In the genomic region with DNA sequence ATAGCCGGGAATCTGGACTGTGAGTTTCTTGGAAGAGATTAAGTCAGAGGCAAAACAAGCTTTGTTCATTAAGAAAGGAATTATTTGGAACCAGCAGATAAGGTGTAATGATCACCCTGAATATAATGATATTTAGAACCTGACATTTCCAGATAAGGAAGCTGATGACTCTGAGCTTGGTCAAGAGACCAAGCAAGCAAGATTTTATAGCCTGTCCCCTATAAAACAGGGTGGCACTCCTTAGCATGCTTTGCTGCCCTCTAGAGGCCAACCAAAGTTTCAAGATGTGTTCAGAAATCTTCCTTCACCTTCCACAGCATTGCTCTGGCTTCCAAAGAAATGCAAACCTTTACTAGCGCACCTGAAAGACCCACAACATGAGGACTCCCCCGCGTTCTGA, we compare ENCODE assay signal across 9 mouse cellular contexts. TPM values are rescaled to one million over a fixed set of nuclear protein-coding genes. Genes with fewer than 3 reads are reported as not detected.
DNase-seq lines count a peak whose midpoint lies in the region; ATAC-seq and TF ChIP-seq lines count a peak whose summit lies in the region.
"Had no signal": no experiment of that assay in that cellular context is flagged by ENCODE, and none has a peak within 500 bp of the region (broad histone marks: within the 10 kb centered on the region; RNA-seq: fewer than 3 reads in every experiment).

No protein-coding gene starts in this region.

- TF ChIP-seq POLR2A in small intestine, adult 2 months (IDR thresholded peaks at IDR 0.05; ENCODE audit: low read depth, low read length), result no peak

- no peaks in the 10 kb centered on the region for H3K27me3 ChIP-seq in heart, embryonic 12.5 days (replicated peaks)
- no peaks in the 10 kb centered on the region for H3K27me3 ChIP-seq in embryonic facial prominence, embryonic 10.5 days (replicated peaks; ENCODE audit: low read depth, poor library complexity, severe bottlenecking)
- no peaks in the 10 kb centered on the region for H3K27me3 ChIP-seq in intestine, embryonic 15.5 days (replicated peaks)
- H3K27me3 ChIP-seq in small intestine, adult 2 months (ENCODE audit: control insufficient read depth, insufficient read depth, low read length), result no peaks in the 10 kb centered on the region

- no peaks in the 10 kb centered on the region for H3K4me1 ChIP-seq in heart, embryonic 12.5 days (replicated peaks)
- no peaks in the 10 kb centered on the region for H3K4me1 ChIP-seq in embryonic facial prominence, embryonic 10.5 days
- no peaks in the 10 kb centered on the region for H3K4me1 ChIP-seq in intestine, embryonic 15.5 days (replicated peaks)
- no peaks in the 10 kb centered on the region for H3K4me1 ChIP-seq in small intestine, adult 2 months (ENCODE audit: control insufficient read depth, insufficient read depth, insufficient read length, low read length)

- no peaks in the 10 kb centered on the region for H3K36me3 ChIP-seq in heart, embryonic 12.5 days
- H3K36me3 ChIP-seq in embryonic facial prominence, embryonic 10.5 days (replicated peaks), result no peaks in the 10 kb centered on the region
- no peaks in the 10 kb centered on the region for H3K36me3 ChIP-seq in intestine, embryonic 15.5 days
- no peaks in the 10 kb centered on the region for H3K36me3 ChIP-seq in small intestine, adult 2 months (ENCODE audit: control insufficient read depth, insufficient read depth, low read length)

- H3K9me3 ChIP-seq in heart, embryonic 12.5 days (replicated peaks), result no peaks in the 10 kb centered on the region
- H3K9me3 ChIP-seq in embryonic facial prominence, embryonic 10.5 days, result no peaks in the 10 kb centered on the region
- no peaks in the 10 kb centered on the region for H3K9me3 ChIP-seq in intestine, embryonic 15.5 days

- ATAC-seq in heart, embryonic 12.5 days (ENCODE audit: insufficient number of reproducible peaks, low FRiP score), result no peak
- peak; percentile 83 for ATAC-seq in intestine, embryonic 15.5 days

- WGBS in heart, embryonic 12.5 days, result 57% methylated on average over 4 of the region's 4 CpGs
- 56% methylated on average over 4 of the region's 4 CpGs for WGBS in embryonic facial prominence, embryonic 10.5 days
- 52% methylated on average over 4 of the region's 4 CpGs for WGBS in intestine, embryonic 15.5 days
- WGBS in small intestine, adult 2 months, result 44% methylated on average over 4 of the region's 4 CpGs

- H3K9ac ChIP-seq in heart, embryonic 12.5 days, result no peak overlapping the region
- no peak overlapping the region for H3K9ac ChIP-seq in intestine, embryonic 15.5 days

- peak; percentile 48 to 78 for DNase-seq in heart, postnatal 10 days
- peak; percentile 27 for DNase-seq in adrenal gland, adult 8-10 months
- peak; percentile 28 for DNase-seq in embryonic facial prominence, embryonic 10.5 days (ENCODE audit: low spot score)
- peak; percentile 8 to 55 for DNase-seq in left cerebral cortex, adult 9 months (ENCODE audit: low spot score in 2 of 2)
- peak; percentile 30 for DNase-seq in mesoderm, embryonic 11.5 days (ENCODE audit: low read depth, low spot score)

- H3K27ac ChIP-seq in heart, embryonic 12.5 days (ENCODE audit: poor library complexity, severe bottlenecking), result no peak overlapping the region
- H3K27ac ChIP-seq in embryonic facial prominence, embryonic 10.5 days (replicated peaks), result no peak overlapping the region
- no peak overlapping the region for H3K27ac ChIP-seq in intestine, embryonic 15.5 days
- peak overlapping the region; percentile 72 for H3K27ac ChIP-seq in small intestine, adult 2 months (ENCODE audit: insufficient read depth, low read depth, low read length)

- no peak overlapping the region for H3K4me3 ChIP-seq in heart, embryonic 12.5 days
- no peak overlapping the region for H3K4me3 ChIP-seq in embryonic facial prominence, embryonic 10.5 days
- H3K4me3 ChIP-seq in intestine, embryonic 15.5 days (replicated peaks), result no peak overlapping the region
- H3K4me3 ChIP-seq in small intestine, adult 2 months (ENCODE audit: low read depth, low read length), result no peak overlapping the region

- H3K4me2 ChIP-seq in heart, embryonic 12.5 days, result no peak overlapping the region
- no peak overlapping the region for H3K4me2 ChIP-seq in intestine, embryonic 15.5 days (replicated peaks)

- peak; percentile 32; the same call in 1 of the 2 replicates for TF ChIP-seq CTCF in small intestine, adult 2 months (IDR thresholded peaks at IDR 0.05; ENCODE audit: extremely low read depth, insufficient read length, insufficient replicate concordance, low read depth, low read length)

- intact Hi-C loops in heart, postnatal 10 days (cut with DNase I), result loop anchor here (1.0 to 5.0 kb wide), 4 partner anchors 77 to 407 kb away; partner anchors contain the start of gene Tmem14a

RNA-seq across cellular contexts. Expression of gene Khdc1a, which starts 5.2 kb away (rescaled TPM):
- not detected for total RNA-seq in heart, postnatal 10 days (2021)
- not detected in 2 replicates for polyA plus RNA-seq in heart, embryonic 12.5 days (2016; fragmentation: Nextera tagmentation; extraction: Ambion mirVana)
- total RNA-seq in adrenal gland, adult 8-10 months (2022), result not detected
- not detected in 2 replicates for polyA plus RNA-seq in embryonic facial prominence, embryonic 10.5 days (2016; fragmentation: Nextera tagmentation; extraction: Ambion mirVana)
- not detected in 2 replicates for polyA plus RNA-seq in intestine, embryonic 15.5 days (2015; fragmentation: Nextera tagmentation; extraction: Ambion mirVana)
- polyA plus RNA-seq in small intestine, adult 2 months (2012; rRNA removed), result 0.08 TPM in 1 of 2 replicates, not detected in the other
- polyA plus RNA-seq: liver, embryonic 16.5 days had no signal

RNA-seq across cellular contexts. Expression of gene Khdc1c, which starts 23.9 kb away (rescaled TPM):
- not detected for total RNA-seq in heart, postnatal 10 days (2021)
- not detected in 2 replicates for polyA plus RNA-seq in heart, embryonic 12.5 days (2016; fragmentation: Nextera tagmentation; extraction: Ambion mirVana)
- total RNA-seq in adrenal gland, adult 8-10 months (2022), result not detected
- not detected in 2 replicates for polyA plus RNA-seq in embryonic facial prominence, embryonic 10.5 days (2016; fragmentation: Nextera tagmentation; extraction: Ambion mirVana)
- polyA plus RNA-seq in intestine, embryonic 15.5 days (2015; fragmentation: Nextera tagmentation; extraction: Ambion mirVana), result not detected in 2 replicates
- not detected in 2 replicates for polyA plus RNA-seq in small intestine, adult 2 months (2012; rRNA removed)
- polyA plus RNA-seq: liver, embryonic 16.5 days had no signal

RNA-seq across cellular contexts. Expression of gene Khdc1b, which starts 39.1 kb away (rescaled TPM):
- not detected for total RNA-seq in heart, postnatal 10 days (2021)
- 0.10 TPM in 1 of 2 replicates, not detected in the other for polyA plus RNA-seq in heart, embryonic 12.5 days (2016; fragmentation: Nextera tagmentation; extraction: Ambion mirVana)
- total RNA-seq in adrenal gland, adult 8-10 months (2022), result not detected
- not detected in 2 replicates for polyA plus RNA-seq in embryonic facial prominence, embryonic 10.5 days (2016; fragmentation: Nextera tagmentation; extraction: Ambion mirVana)
- not detected in 2 replicates for polyA plus RNA-seq in intestine, embryonic 15.5 days (2015; fragmentation: Nextera tagmentation; extraction: Ambion mirVana)
- not detected in 2 replicates for polyA plus RNA-seq in small intestine, adult 2 months (2012; rRNA removed)
- polyA plus RNA-seq: liver, embryonic 16.5 days had no signal
